Mouse (Mus musculus) left cerebral cortex, postnatal 14 days (tissue): ENCODE measurements around the gene Gabrr2. TPM values are rescaled to one million over a fixed set of nuclear protein-coding genes. Genes with fewer than 3 reads are reported as not detected.
A peak's percentile ranks its signal among the peaks of the same experiment; 100 is the strongest.

Experiments
- DNase-seq, 2 experiments: peaks; one replicate each; pipeline ENCODE4 v3.0.0; 2021 to 2022; ENCODE audit warnings: low spot score in 2 of 2, mixed read lengths in 1 of 2
- intact Hi-C: fragments of 180-260 bp; cut with DNase I; formaldehyde crosslinking; loops from one replicate; pipeline ENCODE4 v1.15.1; 2025
- total RNA-seq, 2 experiments: library from RNA; stranded (reverse); gene quantifications; 2 replicates each; pipeline ENCODE4 v1.2.3; 2021

Gene Gabrr2
- total RNA-seq, 2 experiments from 2014 or later, result 0.49 TPM; not detected in 1

- intact Hi-C loops, result loop anchor here (1.0 to 5.0 kb wide), 2 partner anchors 77 to 167 kb away; no protein-coding TSS in a partner anchor
- DNase-seq, result peak; percentile 16 to 30
These were observed 62.7 kb downstream of the Gabrr2 start for GRCm38 (mm10) chr4:33125409-33126084.

- no peak for DNase-seq
- intact Hi-C loops, result loop anchor here (5.0 kb wide), 1 partner anchor 55 kb away; the partner anchor contains the start of gene Pm20d2
These were observed 69.4 kb downstream of the Gabrr2 start, which contains the start of gene Gabrr1 for GRCm38 (mm10) chr4:33132221-33132620. Gabrr1 (plus strand) TSS chr4:33132521.

Other genes with a start within 250 kb of the Gabrr2 start
- gene Ankrd6, start 112.2 kb upstream of the Gabrr2 start, total RNA-seq, result 10 to 100 TPM; 36.1 to 38.9 TPM
- 10 to 100 TPM; 65.9 to 78.5 TPM for gene Rragd, start 80.0 kb upstream of the Gabrr2 start, total RNA-seq
- 100 to 1,000 TPM; 109 to 118 TPM for gene Ube2j1, start 31.6 kb upstream of the Gabrr2 start, total RNA-seq
- not detected for gene Gabrr1, start 69.5 kb downstream of the Gabrr2 start, total RNA-seq
- gene Pm20d2, start 126.7 kb downstream of the Gabrr2 start, total RNA-seq, result 1 to 10 TPM; 6.3 to 7.1 TPM
- 10 to 100 TPM; 27.5 to 31.7 TPM for gene Srsf12, start 146.0 kb downstream of the Gabrr2 start, total RNA-seq
- 100 to 1,000 TPM; 115 to 122 TPM for gene Pnrc1, start 227.2 kb downstream of the Gabrr2 start, total RNA-seq
- 10 to 100 TPM; 19.2 to 22.0 TPM for gene Rngtt, start 247.3 kb downstream of the Gabrr2 start, total RNA-seq